Mouse (Mus musculus): ENCODE measurements at regions not wholly inside any gene's neighbourhood (a gene's known extent, or its start where the extent isn't known, plus 50 kb on each side); places are given as distances from the start of the nearest gene placed in this dataset.

- Histone ChIP-seq H3K4me1 (ENCODE audit: control insufficient read depth, insufficient read depth, low read length) (no peaks in the 10 kb centered on the region), H3K36me3 (ENCODE audit: control insufficient read depth, insufficient read depth, low read length) (no peaks in the 10 kb centered on the region), H3K4me3 (ENCODE audit: low read depth, low read length) (no peak overlapping the region), H3K9ac (ENCODE audit: low read length) (no peak overlapping the region), H3K27ac (replicated peaks; ENCODE audit: low read depth, low read length) (no peak overlapping the region), H3K9me3 (ENCODE audit: control insufficient read depth, low read length) (no peaks in the 10 kb centered on the region), H3K4me2 (ENCODE audit: low read depth, severe bottlenecking) (no peak overlapping the region), H3K27me3 (ENCODE audit: control insufficient read depth, insufficient read depth, low read length) (no peaks in the 10 kb centered on the region)
- DNase-seq (ENCODE audit: low spot score) (no peak), ATAC-seq (ENCODE audit: insufficient number of reproducible peaks, low FRiP score, low TSS enrichment, low read depth) (no peak)
- WGBS, result 56% methylated on average over 9 of the region's 9 CpGs
Measured at GRCm38 (mm10) chr13:110563967-110564366, 169.1 kb downstream of the Plk2 start.

GRCm38 (mm10) chr13:110568482-110569179 is 173.8 kb downstream of the Plk2 start:
- Histone ChIP-seq H3K27me3 (ENCODE audit: control insufficient read depth, insufficient read depth, low read length) (no peaks in the 10 kb centered on the region), H3K4me3 (ENCODE audit: low read depth, low read length) (no peak overlapping the region), H3K4me1 (ENCODE audit: control insufficient read depth, insufficient read depth, low read length) (no peaks in the 10 kb centered on the region), H3K9me3 (ENCODE audit: control insufficient read depth, low read length) (no peaks in the 10 kb centered on the region), H3K9ac (ENCODE audit: low read length) (no peak overlapping the region), H3K4me2 (ENCODE audit: low read depth, severe bottlenecking) (no peak overlapping the region), H3K27ac (replicated peaks; ENCODE audit: low read depth, low read length) (no peak overlapping the region), H3K36me3 (ENCODE audit: control insufficient read depth, insufficient read depth, low read length) (no peaks in the 10 kb centered on the region)
- ATAC-seq (ENCODE audit: insufficient number of reproducible peaks, low FRiP score, low TSS enrichment, low read depth) (no peak), DNase-seq (ENCODE audit: low spot score) (no peak)
- 84% methylated on average over 8 of the region's 8 CpGs for WGBS

GRCm38 (mm10) chr13:110569180-110569512 is 174.3 kb downstream of the Plk2 start:
- DNase-seq (ENCODE audit: low spot score) (no peak), ATAC-seq (ENCODE audit: insufficient number of reproducible peaks, low FRiP score, low TSS enrichment, low read depth) (no peak)
- Histone ChIP-seq H3K4me1 (ENCODE audit: control insufficient read depth, insufficient read depth, low read length) (no peaks in the 10 kb centered on the region), H3K4me2 (ENCODE audit: low read depth, severe bottlenecking) (no peak overlapping the region), H3K4me3 (ENCODE audit: low read depth, low read length) (no peak overlapping the region), H3K27ac (replicated peaks; ENCODE audit: low read depth, low read length) (no peak overlapping the region), H3K27me3 (ENCODE audit: control insufficient read depth, insufficient read depth, low read length) (no peaks in the 10 kb centered on the region), H3K9me3 (ENCODE audit: control insufficient read depth, low read length) (no peaks in the 10 kb centered on the region), H3K9ac (ENCODE audit: low read length) (no peak overlapping the region), H3K36me3 (ENCODE audit: control insufficient read depth, insufficient read depth, low read length) (no peaks in the 10 kb centered on the region)
- WGBS, result 91% methylated on average over 2 of the region's 2 CpGs

GRCm38 (mm10) chr13:110570386-110570785 is 175.5 kb downstream of the Plk2 start:
- no peak overlapping the region for H3K27ac ChIP-seq (replicated peaks; ENCODE audit: low read depth, low read length)
- ATAC-seq (ENCODE audit: insufficient number of reproducible peaks, low FRiP score, low TSS enrichment, low read depth), result no peak
- H3K4me1 ChIP-seq (ENCODE audit: control insufficient read depth, insufficient read depth, low read length), result no peaks in the 10 kb centered on the region
- H3K4me2 ChIP-seq (ENCODE audit: low read depth, severe bottlenecking), result no peak overlapping the region
- no peaks in the 10 kb centered on the region for H3K9me3 ChIP-seq (ENCODE audit: control insufficient read depth, low read length)
- no peak for DNase-seq (ENCODE audit: low spot score)
- no peak overlapping the region for H3K4me3 ChIP-seq (ENCODE audit: low read depth, low read length)
- no peak overlapping the region for H3K9ac ChIP-seq (ENCODE audit: low read length)
- H3K36me3 ChIP-seq (ENCODE audit: control insufficient read depth, insufficient read depth, low read length), result no peaks in the 10 kb centered on the region
- H3K27me3 ChIP-seq (ENCODE audit: control insufficient read depth, insufficient read depth, low read length), result no peaks in the 10 kb centered on the region

- ATAC-seq (ENCODE audit: insufficient number of reproducible peaks, low FRiP score, low TSS enrichment, low read depth), result no peak
- DNase-seq (ENCODE audit: low spot score), result no peak
- no peak overlapping the region for H3K9ac ChIP-seq (ENCODE audit: low read length)
Measured at GRCm38 (mm10) chr13:110573360-110574065, 178.7 kb downstream of the Plk2 start.

GRCm38 (mm10) chr13:110574764-110575471 is 180.1 kb downstream of the Plk2 start:
- no peaks in the 10 kb centered on the region for H3K36me3 ChIP-seq (ENCODE audit: control insufficient read depth, insufficient read depth, low read length)
- no peaks in the 10 kb centered on the region for H3K9me3 ChIP-seq (ENCODE audit: control insufficient read depth, low read length)
- no peaks in the 10 kb centered on the region for H3K27me3 ChIP-seq (ENCODE audit: control insufficient read depth, insufficient read depth, low read length)
- DNase-seq (ENCODE audit: low spot score), result no peak
- no peak overlapping the region for H3K4me2 ChIP-seq (ENCODE audit: low read depth, severe bottlenecking)
- ATAC-seq (ENCODE audit: insufficient number of reproducible peaks, low FRiP score, low TSS enrichment, low read depth), result no peak
- no peaks in the 10 kb centered on the region for H3K4me1 ChIP-seq (ENCODE audit: control insufficient read depth, insufficient read depth, low read length)
- H3K4me3 ChIP-seq (ENCODE audit: low read depth, low read length), result no peak overlapping the region
- H3K27ac ChIP-seq (replicated peaks; ENCODE audit: low read depth, low read length), result no peak overlapping the region
- no peak overlapping the region for H3K9ac ChIP-seq (ENCODE audit: low read length)
- 81% methylated on average over 6 of the region's 6 CpGs for WGBS

More at GRCm38 (mm10) chr13:110573360-110574065, 178.7 kb downstream of the Plk2 start:
- Histone ChIP-seq H3K4me3 (ENCODE audit: low read depth, low read length) (no peak overlapping the region), H3K36me3 (ENCODE audit: control insufficient read depth, insufficient read depth, low read length) (no peaks in the 10 kb centered on the region), H3K27me3 (ENCODE audit: control insufficient read depth, insufficient read depth, low read length) (no peaks in the 10 kb centered on the region), H3K4me2 (ENCODE audit: low read depth, severe bottlenecking) (no peak overlapping the region), H3K4me1 (ENCODE audit: control insufficient read depth, insufficient read depth, low read length) (no peaks in the 10 kb centered on the region), H3K9me3 (ENCODE audit: control insufficient read depth, low read length) (no peaks in the 10 kb centered on the region), H3K27ac (replicated peaks; ENCODE audit: low read depth, low read length) (no peak overlapping the region)
- 69% methylated on average over 7 of the region's 7 CpGs for WGBS

GRCm38 (mm10) chr13:110578159-110578558 is 183.3 kb downstream of the Plk2 start:
- DNase-seq (ENCODE audit: low spot score) (no peak), ATAC-seq (ENCODE audit: insufficient number of reproducible peaks, low FRiP score, low TSS enrichment, low read depth) (no peak)
- H3K9me3 ChIP-seq (ENCODE audit: control insufficient read depth, low read length), result no peaks in the 10 kb centered on the region
- no peak overlapping the region for H3K27ac ChIP-seq (replicated peaks; ENCODE audit: low read depth, low read length)
- H3K27me3 ChIP-seq (ENCODE audit: control insufficient read depth, insufficient read depth, low read length), result no peaks in the 10 kb centered on the region
- no peak overlapping the region for H3K4me2 ChIP-seq (ENCODE audit: low read depth, severe bottlenecking)
- no peaks in the 10 kb centered on the region for H3K36me3 ChIP-seq (ENCODE audit: control insufficient read depth, insufficient read depth, low read length)
- H3K4me3 ChIP-seq (ENCODE audit: low read depth, low read length), result no peak overlapping the region
- no peaks in the 10 kb centered on the region for H3K4me1 ChIP-seq (ENCODE audit: control insufficient read depth, insufficient read depth, low read length)
- 81% methylated on average over 7 of the region's 7 CpGs for whole genome bisulfite sequencing
- no peak overlapping the region for H3K9ac ChIP-seq (ENCODE audit: low read length)

- H3K36me3 ChIP-seq (ENCODE audit: control insufficient read depth, insufficient read depth, low read length), result no peaks in the 10 kb centered on the region
- no peak overlapping the region for H3K4me2 ChIP-seq (ENCODE audit: low read depth, severe bottlenecking)
- no peak overlapping the region for H3K4me3 ChIP-seq (ENCODE audit: low read depth, low read length)
- H3K9me3 ChIP-seq (ENCODE audit: control insufficient read depth, low read length), result no peaks in the 10 kb centered on the region
- no peak for ATAC-seq (ENCODE audit: insufficient number of reproducible peaks, low FRiP score, low TSS enrichment, low read depth)
- H3K4me1 ChIP-seq (ENCODE audit: control insufficient read depth, insufficient read depth, low read length), result no peaks in the 10 kb centered on the region
- no peak for DNase-seq (ENCODE audit: low spot score)
- no peak overlapping the region for H3K27ac ChIP-seq (replicated peaks; ENCODE audit: low read depth, low read length)
- WGBS, result 91% methylated on average over 4 of the region's 4 CpGs
- no peaks in the 10 kb centered on the region for H3K27me3 ChIP-seq (ENCODE audit: control insufficient read depth, insufficient read depth, low read length)
- H3K9ac ChIP-seq (ENCODE audit: low read length), result no peak overlapping the region
Measured at GRCm38 (mm10) chr13:110580166-110580565, 185.3 kb downstream of the Plk2 start.
